Mouse (Mus musculus) kidney, embryonic 14.5 days (tissue): ENCODE data around the gene B830017H08Rik. TPM values are rescaled to one million over a fixed set of nuclear protein-coding genes. Genes with fewer than 3 reads are reported as not detected.

Experiments used
- ATAC-seq: fragments of 200-750 bp; cut with Nextera tagmentation; 2 replicates; pipeline ENCODE4 v1.8.0; 2017; ENCODE audit warnings: moderate number of reproducible peaks, mild to moderate bottlenecking, moderate TSS enrichment, moderate library complexity; ENCODE audit not compliant: low FRiP score, low TSS enrichment
- H3K27ac ChIP-seq: fragments of 300-500 bp; sonication (generic); 2 replicates; pipeline ENCODE4 v1.5.1; 2014; ENCODE audit warnings: low read depth, mild to moderate bottlenecking, low read length, moderate library complexity, mixed read lengths
- H3K27me3 ChIP-seq: fragments of 300-500 bp; sonication (generic); 2 replicates; pipeline ENCODE4 v1.6.1; 2014; ENCODE audit warnings: mild to moderate bottlenecking, low read length; ENCODE audit not compliant: control insufficient read depth, insufficient read depth
- H3K36me3 ChIP-seq: fragments of 300-500 bp; sonication (generic); 2 replicates; pipeline ENCODE4 v1.6.1; 2014; ENCODE audit warnings: low read length, mixed read lengths; ENCODE audit not compliant: control insufficient read depth, insufficient read depth
- H3K4me1 ChIP-seq: fragments of 300-500 bp; sonication (generic); 2 replicates; pipeline ENCODE4 v1.6.1; 2014; ENCODE audit warnings: low read length, mixed read lengths; ENCODE audit not compliant: control insufficient read depth, insufficient read depth
- H3K4me2 ChIP-seq: fragments of 300-500 bp; sonication (generic); replicated peaks from 2 replicates; pipeline ENCODE4 v1.6.1; 2014; ENCODE audit warnings: low read depth, mild to moderate bottlenecking, low read length
- H3K4me3 ChIP-seq: fragments of 300-500 bp; sonication (generic); 2 replicates; pipeline ENCODE4 v1.5.1; 2014; ENCODE audit warnings: mild to moderate bottlenecking, low read length
- H3K9ac ChIP-seq: fragments of 300-500 bp; sonication (generic); 2 replicates; pipeline ENCODE4 v1.6.1; 2014; ENCODE audit warnings: low read depth, mild to moderate bottlenecking, low read length, moderate library complexity
- H3K9me3 ChIP-seq: fragments of 300-500 bp; sonication (generic); 2 replicates; pipeline ENCODE4 v1.6.1; 2016; ENCODE audit warnings: low read length; ENCODE audit not compliant: control insufficient read depth
- WGBS: fragments of 180-500 bp; shearing (Covaris S2); extraction: QIAGEN DNeasy Blood & Tissue Kit; methylation state at CpG from one replicate; pipeline ENCODE4 v1.1.7; 2014; 5-methylcytosine and 5-hydroxymethylcytosine counted together
- polyA plus RNA-seq: library from polyadenylated mRNA; unstranded; fragments of >200 nt; fragmentation: Nextera tagmentation; extraction: Ambion mirVana; gene quantifications from 2 replicates; pipeline ENCODE4 v1.2.1, GENCODE M21; 2014

Gene B830017H08Rik
- polyA plus RNA-seq, 1 experiment from 2014 or later: not detected

DNA sequence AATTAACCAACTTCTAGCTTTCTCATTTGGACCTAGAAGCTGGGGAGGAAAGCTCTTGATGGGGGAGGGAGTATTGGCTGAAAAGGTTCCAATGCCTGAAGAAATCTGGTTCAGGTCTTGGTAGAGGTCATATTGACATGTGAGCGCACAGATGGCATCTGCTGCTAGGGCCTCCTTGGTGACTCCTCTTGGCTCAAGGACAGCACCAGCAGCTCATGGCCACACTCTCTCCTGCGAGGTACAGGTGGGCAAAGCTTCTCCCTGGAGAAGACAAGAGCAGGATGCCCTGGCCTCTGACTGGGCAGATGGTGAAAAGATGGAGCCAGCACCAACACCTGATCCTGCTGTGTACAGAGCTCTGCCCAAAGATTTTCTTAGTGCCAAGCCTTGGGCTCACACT lies 6.4 kb upstream of the B830017H08Rik start:
- Histone ChIP-seq H3K27me3 (peaks cover 19% of the 10 kb centered on the region), H3K4me3 (no peak overlapping the region), H3K4me2 (no peak overlapping the region), H3K27ac (no peak overlapping the region), H3K9me3 (no peaks in the 10 kb centered on the region), H3K36me3 (no peaks in the 10 kb centered on the region), H3K9ac (no peak overlapping the region), H3K4me1 (no peaks in the 10 kb centered on the region)
- ATAC-seq: no peak
- WGBS: 81% methylated on average over 2 of the region's 2 CpGs

DNA sequence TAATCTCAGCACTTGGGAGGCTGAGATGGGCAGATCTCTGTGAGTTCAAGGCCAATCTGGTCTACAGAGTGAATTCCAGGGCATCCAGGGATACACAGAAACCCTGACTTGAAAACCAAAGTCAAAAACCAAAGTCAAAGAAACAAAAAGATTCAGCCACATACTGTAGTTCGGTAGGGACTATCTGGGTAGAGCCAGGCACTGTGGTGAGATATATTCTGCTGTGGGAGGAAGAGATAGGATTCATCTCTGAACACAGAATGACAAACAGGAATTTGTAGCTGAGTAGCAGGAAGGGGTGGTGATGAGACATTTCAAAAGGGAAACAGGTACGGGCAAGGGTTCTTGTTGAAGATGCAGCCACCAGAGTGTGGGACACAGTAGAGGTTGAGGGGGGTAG lies 4.7 kb upstream of the B830017H08Rik start:
- no peak overlapping the region for H3K27ac ChIP-seq
- no peak for ATAC-seq
- no peaks in the 10 kb centered on the region for H3K9me3 ChIP-seq
- H3K4me3 ChIP-seq: no peak overlapping the region
- no peaks in the 10 kb centered on the region for H3K4me1 ChIP-seq
- no peaks in the 10 kb centered on the region for H3K36me3 ChIP-seq
- H3K4me2 ChIP-seq: no peak overlapping the region
- peaks cover 35% of the 10 kb centered on the region for H3K27me3 ChIP-seq
- WGBS: 89% methylated on average over 2 of the region's 2 CpGs
- H3K9ac ChIP-seq: no peak overlapping the region

DNA sequence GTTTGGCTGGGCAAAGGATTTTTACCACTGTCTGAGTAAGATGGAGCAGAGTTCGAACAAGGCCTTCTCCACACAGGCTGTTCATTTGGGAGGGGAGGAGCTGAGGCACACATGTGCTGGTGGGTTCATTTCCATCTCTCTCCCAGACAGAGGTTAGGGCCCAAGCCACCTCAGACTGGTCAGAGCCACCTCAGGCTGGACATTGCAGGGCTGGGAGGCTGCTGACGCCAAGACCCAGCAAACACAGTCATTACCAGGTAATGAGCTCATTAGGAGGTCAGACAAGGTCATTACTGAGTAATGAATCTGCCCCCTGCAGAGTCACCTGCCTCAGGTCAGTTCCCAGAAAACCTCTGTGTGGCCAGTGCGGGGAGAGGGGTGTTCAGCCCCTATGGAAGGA lies 4.1 kb upstream of the B830017H08Rik start:
- Histone ChIP-seq H3K9me3 (no peaks in the 10 kb centered on the region), H3K4me1 (no peaks in the 10 kb centered on the region), H3K9ac (no peak overlapping the region), H3K36me3 (no peaks in the 10 kb centered on the region), H3K4me3 (no peak overlapping the region), H3K27ac (no peak overlapping the region), H3K27me3 (peaks cover 40% of the 10 kb centered on the region), H3K4me2 (no peak overlapping the region)
- 57% methylated on average over 3 of the region's 3 CpGs for WGBS
- no peak for ATAC-seq

DNA sequence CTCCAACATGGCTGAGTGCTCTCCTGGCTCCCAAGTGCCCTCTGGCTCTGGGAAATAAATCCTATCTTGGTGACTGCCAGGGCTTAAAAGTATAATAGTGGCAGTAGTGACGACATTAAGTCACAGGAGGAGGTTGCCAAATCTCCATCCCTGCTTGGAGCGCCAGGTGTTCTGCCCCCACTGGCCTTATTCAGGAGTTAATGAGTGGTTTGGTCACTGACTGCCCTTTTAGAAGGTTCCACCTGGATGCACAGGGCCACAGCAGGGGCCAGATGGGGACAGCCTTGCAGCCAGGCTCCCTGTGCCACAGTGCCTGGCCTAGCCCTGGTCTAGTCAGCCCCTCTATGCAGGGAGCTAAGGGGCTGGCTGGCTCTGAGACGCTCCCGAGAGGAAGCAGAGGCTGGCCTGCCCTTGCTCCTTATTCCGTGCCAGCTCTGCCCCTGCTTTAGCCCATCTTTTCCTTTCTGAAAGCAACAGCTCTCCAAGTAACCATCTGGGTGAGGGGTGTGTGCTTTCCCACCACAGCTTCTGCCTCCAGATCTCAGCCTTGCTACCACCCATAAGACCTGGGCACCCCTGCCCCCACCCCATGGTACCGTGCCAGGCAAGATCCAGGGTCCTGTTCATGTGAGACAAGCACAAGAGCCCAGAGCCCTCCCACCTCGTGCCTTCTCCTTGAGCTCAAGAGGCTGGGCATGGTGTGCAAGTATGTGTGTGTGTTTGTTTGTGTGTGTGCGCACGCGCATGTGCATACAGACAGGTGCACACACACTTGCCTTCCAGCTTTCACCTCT lies 2.3 kb upstream of the B830017H08Rik start:
- no peak overlapping the region for H3K4me3 ChIP-seq
- no peaks in the 10 kb centered on the region for H3K9me3 ChIP-seq
- no peaks in the 10 kb centered on the region for H3K4me1 ChIP-seq
- H3K36me3 ChIP-seq: no peaks in the 10 kb centered on the region
- H3K9ac ChIP-seq: no peak overlapping the region
- no peak overlapping the region for H3K27ac ChIP-seq
- 67% methylated on average over 10 of the region's 10 CpGs for WGBS
- peaks cover 57% of the 10 kb centered on the region for H3K27me3 ChIP-seq
- no peak overlapping the region for H3K4me2 ChIP-seq
- no peak for ATAC-seq

DNA sequence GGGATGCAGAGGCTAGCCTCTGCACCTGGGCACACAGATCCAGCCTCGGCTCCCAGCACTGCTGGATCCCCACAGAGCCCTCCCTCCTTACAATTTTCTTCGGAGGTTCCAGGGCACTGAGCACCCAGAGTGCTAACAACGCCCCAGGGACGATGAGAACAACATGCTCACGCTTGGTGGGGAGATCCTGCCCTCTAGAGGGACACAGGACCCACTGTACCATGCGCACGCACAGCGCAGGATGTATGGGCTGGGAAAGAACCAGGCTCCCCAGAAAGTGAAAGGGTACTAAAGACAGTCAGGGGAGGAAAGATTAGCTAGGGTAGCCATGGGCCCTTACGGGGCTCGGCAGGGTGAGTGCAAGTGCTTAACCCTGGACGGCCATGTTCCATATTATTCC lies 1.1 kb upstream of the B830017H08Rik start:
- H3K27ac ChIP-seq: no peak overlapping the region
- H3K9ac ChIP-seq: no peak overlapping the region
- H3K27me3 ChIP-seq: peaks cover 68% of the 10 kb centered on the region
- H3K4me3 ChIP-seq: no peak overlapping the region
- H3K4me1 ChIP-seq: no peaks in the 10 kb centered on the region
- WGBS: 13% methylated on average over 11 of the region's 11 CpGs
- no peak for ATAC-seq
- H3K36me3 ChIP-seq: no peaks in the 10 kb centered on the region
- H3K4me2 ChIP-seq: no peak overlapping the region
- H3K9me3 ChIP-seq: no peaks in the 10 kb centered on the region

DNA sequence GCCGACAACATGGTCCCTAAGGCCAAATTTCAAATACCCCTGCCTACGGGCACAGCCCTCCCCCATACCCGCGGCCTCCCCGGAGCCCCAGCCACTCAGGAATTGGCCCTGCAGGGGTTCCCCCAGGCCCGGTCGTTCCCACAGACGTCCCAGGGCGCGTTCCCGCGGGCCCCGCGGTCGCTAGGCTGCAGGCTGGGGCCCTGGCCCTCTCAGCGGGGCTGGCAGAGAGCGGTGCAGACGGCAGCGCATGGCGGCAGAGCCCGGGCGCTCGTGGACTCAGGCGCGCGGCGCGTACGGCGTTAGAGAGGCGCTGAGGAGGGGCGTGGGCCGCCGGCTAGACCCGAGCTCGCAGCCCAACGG lies 380 bp downstream of the B830017H08Rik start:
- H3K27ac ChIP-seq: no peak overlapping the region
- H3K4me1 ChIP-seq: no peaks in the 10 kb centered on the region
- ATAC-seq: peak; percentile 30; the same call in 1 of the 2 replicates
- peaks cover 68% of the 10 kb centered on the region for H3K27me3 ChIP-seq
- H3K36me3 ChIP-seq: no peaks in the 10 kb centered on the region
- peak overlapping the region; percentile 61 for H3K9ac ChIP-seq
- WGBS: 1% methylated on average over 20 of the region's 37 CpGs
- peak overlapping the region; percentile 49 for H3K4me3 ChIP-seq
- peak overlapping the region; percentile 100 for H3K4me2 ChIP-seq
- no peaks in the 10 kb centered on the region for H3K9me3 ChIP-seq

DNA sequence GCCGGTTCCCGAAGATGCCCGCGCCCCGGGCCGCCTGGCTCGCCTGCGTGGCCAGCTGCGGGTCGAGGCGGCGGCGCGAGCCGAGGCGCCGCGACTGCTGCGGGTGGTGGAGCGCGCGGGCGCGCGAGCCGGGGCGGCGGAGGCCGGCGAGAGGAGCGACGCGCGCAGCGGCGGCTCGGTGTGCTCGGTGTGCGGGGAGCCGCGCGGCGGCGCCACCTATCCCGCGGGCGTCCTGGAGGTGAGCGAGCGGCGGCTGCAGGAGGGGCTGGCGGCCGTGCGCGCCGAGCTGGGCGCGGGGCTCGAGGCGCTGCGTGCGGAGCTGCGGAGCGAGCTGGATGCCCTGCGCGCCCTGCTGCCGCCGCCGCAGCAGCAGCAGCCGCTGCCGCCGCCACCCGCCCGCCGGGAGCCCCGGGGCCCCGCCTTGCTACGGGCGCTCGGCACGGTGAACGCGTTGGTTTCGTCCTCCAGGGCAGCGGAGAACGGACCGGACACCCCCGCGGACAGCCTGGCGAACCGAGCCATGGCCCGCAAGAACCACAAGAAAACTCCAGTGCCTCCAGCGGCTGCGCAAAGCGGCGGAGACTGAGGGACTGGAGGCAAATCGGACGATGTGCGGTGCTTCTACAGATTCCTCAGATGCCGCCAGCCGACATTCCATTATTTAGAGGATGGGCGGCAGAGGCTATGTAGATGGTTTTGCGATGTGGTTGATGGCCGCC lies 919 bp downstream of the B830017H08Rik start:
- Histone ChIP-seq H3K9ac (peak overlapping the region; percentile 61), H3K27ac (no peak overlapping the region), H3K4me2 (peak overlapping the region; percentile 100), H3K27me3 (peaks cover 68% of the 10 kb centered on the region), H3K4me3 (peak overlapping the region; percentile 49), H3K9me3 (no peaks in the 10 kb centered on the region), H3K36me3 (no peaks in the 10 kb centered on the region), H3K4me1 (no peaks in the 10 kb centered on the region)
- 1% methylated on average over 55 of the region's 103 CpGs for WGBS
- 0 out of 2 replicates have a peak, but pooled peaks have one; percentile 21 for ATAC-seq

DNA sequence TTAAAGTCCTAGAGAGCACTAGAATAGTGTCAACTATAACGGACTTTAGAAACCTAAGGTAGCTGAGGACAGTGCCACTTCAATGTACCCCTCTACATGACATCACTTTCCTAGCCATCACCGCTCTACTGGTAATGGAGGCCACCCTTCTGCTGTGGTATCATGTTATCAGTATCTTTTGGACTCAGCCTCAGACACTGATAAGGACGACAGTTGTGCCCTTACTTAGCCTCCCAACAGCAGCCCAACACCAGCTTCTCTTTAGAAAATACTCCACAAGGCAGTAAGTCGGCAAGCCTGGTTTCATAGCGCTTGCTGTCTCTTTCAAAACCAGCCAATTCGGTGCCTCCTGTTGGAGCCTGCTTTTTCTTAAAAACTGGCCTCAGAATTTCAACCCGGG lies 1.6 kb downstream of the B830017H08Rik start:
- ATAC-seq: no peak
- Histone ChIP-seq H3K4me2 (peak overlapping the region; percentile 100), H3K9me3 (no peaks in the 10 kb centered on the region), H3K4me3 (peak overlapping the region; percentile 49), H3K9ac (no peak overlapping the region), H3K36me3 (no peaks in the 10 kb centered on the region), H3K4me1 (no peaks in the 10 kb centered on the region), H3K27ac (no peak overlapping the region), H3K27me3 (peaks cover 68% of the 10 kb centered on the region)
- WGBS: 53% methylated on average over 7 of the region's 7 CpGs

DNA sequence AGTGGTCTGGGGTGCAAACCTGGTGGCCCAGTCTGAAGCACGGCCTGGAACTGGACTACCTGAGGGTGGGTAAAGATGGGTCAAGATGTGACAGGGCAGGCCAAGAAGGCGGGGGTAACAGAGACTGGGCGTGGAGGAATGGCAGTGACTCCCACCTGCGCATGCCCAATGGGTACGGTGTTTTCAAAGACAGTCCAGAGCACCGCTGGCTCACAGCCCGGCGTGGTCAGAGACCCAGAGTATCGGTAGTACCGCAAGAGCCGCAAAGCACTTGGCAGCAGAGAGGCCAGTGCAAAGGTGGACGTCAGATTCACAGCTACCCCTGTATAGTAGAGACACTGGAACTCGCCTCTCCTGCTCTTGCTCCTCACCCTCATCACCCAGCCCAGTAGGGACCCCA lies 2.6 kb downstream of the B830017H08Rik start:
- Histone ChIP-seq H3K9me3 (no peaks in the 10 kb centered on the region), H3K4me2 (no peak overlapping the region), H3K4me1 (no peaks in the 10 kb centered on the region), H3K36me3 (no peaks in the 10 kb centered on the region), H3K9ac (no peak overlapping the region), H3K27me3 (peaks cover 63% of the 10 kb centered on the region), H3K27ac (no peak overlapping the region), H3K4me3 (no peak overlapping the region)
- 53% methylated on average over 13 of the region's 13 CpGs for WGBS
- ATAC-seq: no peak
